Mouse (Mus musculus) liver, adult 2 months (tissue): ENCODE results near the gene Mcf2l. TPM values are rescaled to one million over a fixed set of nuclear protein-coding genes. Genes with fewer than 3 reads are reported as not detected.

Experiments used
- DNase-seq: peaks from one replicate; pipeline ENCODE4 v3.0.0-alpha.2; 2011; ENCODE audit warnings: low read depth, low spot score; ENCODE audit errors: extremely low read depth
- H3K27ac ChIP-seq: fragments of 200-500 bp; replicated peaks from 2 replicates; pipeline ENCODE4 v1.5.1; 2012; ENCODE audit warnings: low read depth, mild to moderate bottlenecking, control low read depth, inconsistent platforms, low read length; ENCODE audit not compliant: insufficient read depth
- H3K27me3 ChIP-seq: fragments of 200-500 bp; 2 replicates; pipeline ENCODE4 v1.6.1; 2012; ENCODE audit warnings: mild to moderate bottlenecking, moderate library complexity, low read length, inconsistent platforms; ENCODE audit not compliant: control insufficient read depth, insufficient read depth
- H3K36me3 ChIP-seq: fragments of 200-500 bp; 2 replicates; pipeline ENCODE4 v1.6.1; 2012; ENCODE audit warnings: low read length, inconsistent platforms; ENCODE audit not compliant: control insufficient read depth, insufficient read depth
- H3K4me1 ChIP-seq: fragments of 200-500 bp; 2 replicates; pipeline ENCODE4 v1.6.1; 2011; ENCODE audit warnings: low read length; ENCODE audit not compliant: control insufficient read depth, insufficient read depth
- H3K4me3 ChIP-seq: fragments of 200-500 bp; 2 replicates; pipeline ENCODE4 v1.5.1; 2011; ENCODE audit warnings: low read depth, mild to moderate bottlenecking, control low read depth, low read length, moderate library complexity; ENCODE audit not compliant: insufficient read depth
- H3K79me2 ChIP-seq: fragments of 200-500 bp; 2 replicates; pipeline ENCODE4 v1.6.1; 2012; ENCODE audit warnings: inconsistent platforms, mild to moderate bottlenecking, low read length, moderate library complexity; ENCODE audit not compliant: control insufficient read depth, insufficient read depth
- H3K9ac ChIP-seq: fragments of 200-500 bp; 2 replicates; pipeline ENCODE4 v1.6.1; 2012; ENCODE audit warnings: low read depth, mild to moderate bottlenecking, control low read depth, inconsistent platforms, low read length
- CTCF ChIP-seq: fragments of 200-500 bp; IDR thresholded peaks from 2 replicates; pipeline ENCODE4 v1.5.1; 2011; ENCODE audit warnings: low read depth, low read length, control low read depth
- POLR2A ChIP-seq: fragments of 200-500 bp; IDR thresholded peaks from 2 replicates; pipeline ENCODE4 v1.6.1; 2011; ENCODE audit warnings: low read length, control low read depth; ENCODE audit not compliant: insufficient read depth; ENCODE audit errors: extremely low read depth
- WGBS: fragments of 180-500 bp; shearing (Covaris S2); methylation state at CpG from one replicate; pipeline ENCODE4 v1.1.7; 2018; 5-methylcytosine and 5-hydroxymethylcytosine counted together
- polyA plus RNA-seq: library from polyadenylated mRNA; depleted of rRNA; stranded (reverse); fragments of >200 nt; gene quantifications from 2 replicates; pipeline ENCODE4 v1.2.3, GENCODE M21; 2012
- total RNA-seq: library from RNA; depleted of rRNA; stranded (reverse); fragments of >200 nt; gene quantifications from 2 replicates; pipeline ENCODE4 v1.2.3, GENCODE M21; 2014

The Mcf2l gene
- total and polyA plus RNA-seq, 2 experiments = 0.11 to 1.1 TPM

DNA sequence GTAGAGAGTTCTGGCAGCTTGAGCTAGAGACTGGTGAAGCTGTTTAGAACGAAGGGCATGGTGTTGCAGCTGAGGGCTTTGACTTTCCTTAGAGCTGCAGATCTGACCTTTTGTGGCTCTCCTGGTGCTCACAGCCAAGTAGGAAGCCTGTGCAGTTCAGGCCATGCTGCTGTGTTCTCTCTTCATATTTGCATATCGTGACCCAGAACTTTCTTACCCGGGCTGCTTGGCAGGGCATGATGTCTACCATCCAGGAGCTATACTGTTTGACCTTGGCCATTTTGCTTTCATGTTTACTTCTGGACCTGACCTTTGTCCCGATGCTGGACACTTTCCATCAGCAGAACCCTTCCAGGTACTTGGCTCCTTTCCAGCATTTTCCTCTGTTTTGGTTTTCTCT lies 44.2 kb downstream of the Mcf2l start:
- peak; percentile 14 for DNase-seq
- Histone ChIP-seq H3K27me3 (peaks cover 5% of the 10 kb centered on the region), H3K4me3 (no peak overlapping the region)

DNA sequence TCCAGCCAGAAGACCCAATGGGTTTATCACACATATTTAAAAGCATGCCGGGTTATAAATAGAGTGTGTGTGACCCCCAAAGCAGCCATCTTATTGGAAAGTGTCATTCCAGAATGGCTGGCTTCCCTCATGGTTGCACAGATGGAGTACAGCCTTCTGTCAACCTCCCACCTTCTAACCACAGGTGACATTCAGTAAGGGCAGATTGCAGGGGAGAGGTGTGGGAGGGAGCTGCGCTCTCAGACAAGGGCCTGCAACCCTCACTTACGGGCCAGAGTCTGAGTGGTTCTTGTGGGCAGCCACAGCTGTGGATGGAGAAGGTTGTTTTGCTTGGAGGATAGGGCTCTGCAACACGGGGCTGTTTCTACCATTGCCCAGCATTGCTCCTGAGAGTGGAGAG lies 47.0 kb downstream of the Mcf2l start:
- no peaks in the 10 kb centered on the region for H3K4me1 ChIP-seq
- H3K27ac ChIP-seq = no peak overlapping the region
- H3K27me3 ChIP-seq = peaks cover 5% of the 10 kb centered on the region
- no peaks in the 10 kb centered on the region for H3K79me2 ChIP-seq
- TF ChIP-seq POLR2A = no peak
- no peak for TF ChIP-seq CTCF
- no peaks in the 10 kb centered on the region for H3K36me3 ChIP-seq
- no peak overlapping the region for H3K4me3 ChIP-seq
- no peak for DNase-seq
- WGBS = 82% methylated on average over 4 of the region's 4 CpGs
- no peak overlapping the region for H3K9ac ChIP-seq

More for the DNA sequence above, 44.2 kb downstream of the Mcf2l start:
- WGBS = 39% methylated on average over 4 of the region's 4 CpGs
- H3K4me1 ChIP-seq = no peaks in the 10 kb centered on the region
- H3K36me3 ChIP-seq = no peaks in the 10 kb centered on the region
- H3K27ac ChIP-seq = no peak overlapping the region
- H3K9ac ChIP-seq = no peak overlapping the region
- TF ChIP-seq POLR2A = no peak
- TF ChIP-seq CTCF = no peak
- no peaks in the 10 kb centered on the region for H3K79me2 ChIP-seq

DNA sequence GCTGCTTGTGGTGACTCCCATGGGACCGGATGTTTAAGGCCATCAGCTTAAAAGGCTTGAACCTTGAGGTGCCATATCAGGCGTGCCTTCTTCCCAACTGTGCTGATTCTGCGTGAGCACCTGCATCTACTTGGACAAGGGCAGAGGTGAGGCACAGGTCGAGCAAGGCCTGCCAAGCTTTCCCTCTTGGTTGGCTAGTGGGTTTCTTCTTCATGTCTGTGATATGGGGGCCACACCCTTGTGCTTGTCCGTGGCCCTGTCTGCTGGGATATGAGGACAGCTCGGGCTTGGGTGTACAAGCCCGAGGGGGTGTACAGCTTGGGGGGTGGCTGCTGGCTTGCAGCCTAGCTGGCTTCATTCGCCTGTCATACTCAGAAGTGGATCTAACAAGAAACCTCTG lies 51.4 kb downstream of the Mcf2l start:
- TF ChIP-seq CTCF (no peak), POLR2A (no peak)
- H3K27ac ChIP-seq = no peak overlapping the region
- DNase-seq = no peak
- H3K36me3 ChIP-seq = no peaks in the 10 kb centered on the region
- WGBS = 83% methylated on average over 8 of the region's 8 CpGs
- no peaks in the 10 kb centered on the region for H3K79me2 ChIP-seq
- no peak overlapping the region for H3K4me3 ChIP-seq
- H3K27me3 ChIP-seq = peaks cover 3% of the 10 kb centered on the region; the same call in 1 of the 2 replicates
- H3K4me1 ChIP-seq = no peaks in the 10 kb centered on the region
- H3K9ac ChIP-seq = no peak overlapping the region

DNA sequence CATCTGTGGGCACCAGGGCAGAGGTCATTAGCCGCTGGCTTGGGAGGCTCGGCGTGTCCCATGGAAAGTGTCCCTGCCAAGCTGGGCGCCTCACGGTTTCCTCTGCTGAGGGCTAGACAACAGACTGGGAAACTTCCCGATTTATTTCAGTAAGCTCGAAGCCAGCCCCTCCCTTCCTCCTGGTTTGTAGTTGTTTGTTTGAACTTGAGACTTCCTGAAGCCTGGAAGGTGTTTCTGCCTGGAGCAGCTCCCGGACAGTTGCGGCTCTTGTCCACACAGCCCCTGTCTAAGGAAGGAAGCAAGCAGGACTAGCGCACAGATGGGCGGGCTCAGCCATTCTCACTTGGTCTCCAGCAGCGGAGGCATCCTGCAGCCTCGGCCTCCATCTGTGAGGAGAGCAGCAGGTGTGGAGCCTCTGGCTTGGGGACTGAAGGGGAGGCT lies 52.4 kb downstream of the Mcf2l start:
- Histone ChIP-seq H3K4me1 (no peaks in the 10 kb centered on the region), H3K36me3 (no peaks in the 10 kb centered on the region), H3K4me3 (no peak overlapping the region), H3K27ac (no peak overlapping the region), H3K79me2 (no peaks in the 10 kb centered on the region), H3K9ac (no peak overlapping the region), H3K27me3 (no peaks in the 10 kb centered on the region; the same call in 1 of the 2 replicates)
- TF ChIP-seq POLR2A = no peak
- TF ChIP-seq CTCF = no peak
- 46% methylated on average over 13 of the region's 13 CpGs for WGBS
- no peak for DNase-seq

- peak; percentile 33 for DNase-seq
- no peak overlapping the region for H3K27ac ChIP-seq
- TF ChIP-seq CTCF = peak; percentile 58
- TF ChIP-seq POLR2A = no peak
- WGBS = 57% methylated on average over 7 of the region's 7 CpGs
- no peak overlapping the region for H3K9ac ChIP-seq
- H3K79me2 ChIP-seq = no peaks in the 10 kb centered on the region
- no peaks in the 10 kb centered on the region for H3K4me1 ChIP-seq
- no peaks in the 10 kb centered on the region for H3K27me3 ChIP-seq
- no peaks in the 10 kb centered on the region for H3K36me3 ChIP-seq
- no peak overlapping the region for H3K4me3 ChIP-seq
Measured at GRCm38 (mm10) chr8:12927204-12927983, 53.8 kb downstream of the Mcf2l start.

DNA sequence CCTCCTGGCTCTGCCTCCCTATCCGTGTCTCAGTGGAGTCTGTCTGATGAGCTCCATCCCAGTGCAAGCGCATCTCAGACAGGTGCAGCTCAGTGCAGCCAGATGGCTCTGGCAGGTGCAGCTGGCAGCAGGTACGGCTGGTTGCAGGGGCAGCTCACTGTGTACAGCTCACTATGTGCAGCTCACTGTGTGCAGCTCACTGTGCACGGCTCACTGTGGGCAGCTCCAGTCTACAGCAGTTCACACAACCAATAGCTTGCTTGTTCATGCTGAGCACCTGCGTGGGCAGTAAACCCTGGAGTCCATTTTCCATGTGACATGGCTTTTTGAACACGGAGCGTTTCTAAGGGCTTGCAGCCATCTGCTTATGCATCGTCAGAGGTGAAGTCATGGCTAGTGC lies 54.4 kb downstream of the Mcf2l start:
- no peaks in the 10 kb centered on the region for H3K4me1 ChIP-seq
- TF ChIP-seq POLR2A (no peak), CTCF (no peak)
- H3K4me3 ChIP-seq = no peak overlapping the region
- H3K79me2 ChIP-seq = no peaks in the 10 kb centered on the region
- H3K27ac ChIP-seq = no peak overlapping the region
- DNase-seq = no peak
- WGBS = 83% methylated on average over 8 of the region's 8 CpGs
- H3K27me3 ChIP-seq = no peaks in the 10 kb centered on the region
- H3K9ac ChIP-seq = no peak overlapping the region
- H3K36me3 ChIP-seq = no peaks in the 10 kb centered on the region
